Mouse (Mus musculus): Measurements from ENCODE around the gene Nme2.

GRCm38 (mm10) chr11:93985265-93985664 lies 29.2 kb upstream of the Nme2 start:
- TF ChIP-seq CTCF (IDR thresholded peaks at IDR 0.05; ENCODE audit: borderline replicate concordance, insufficient read depth, low read length) (no peak), POLR2A (IDR thresholded peaks at IDR 0.05; ENCODE audit: low read depth, low read length) (no peak)

Measured in embryonic fibroblast, embryonic 13.5 days (primary cell).